Mouse (Mus musculus): Measurements from ENCODE around the gene Pp2d1. TPM values are rescaled to one million over a fixed set of nuclear protein-coding genes. Genes with fewer than 3 reads are reported as not detected.

The Pp2d1 gene
- total and polyA plus RNA-seq, 3 experiments = not detected

- TF ChIP-seq ZNF384 (IDR thresholded peaks at IDR 0.05; ENCODE audit: low read depth, low read length) = no peak
- TF ChIP-seq SMC3 (IDR thresholded peaks at IDR 0.05; ENCODE audit: low read depth, low read length) = no peak
- TF ChIP-seq MAFK (IDR thresholded peaks at IDR 0.05; ENCODE audit: insufficient replicate concordance, low read length) = no peak
- TF ChIP-seq SIN3A (IDR thresholded peaks at IDR 0.05; ENCODE audit: low read length) = no peak
- no peak for TF ChIP-seq MAZ (IDR thresholded peaks at IDR 0.05; ENCODE audit: low read depth, low read length)
- no peak for TF ChIP-seq MAX (IDR thresholded peaks at IDR 0.05; ENCODE audit: low read length)
- TF ChIP-seq CTCF (conservative IDR thresholded peaks at IDR 0.05 in 1 of 2, IDR thresholded peaks at IDR 0.05 in 1 of 2; ENCODE audit: low read depth in 2 of 2, low read length in 2 of 2) = no peak
- no peaks in the 10 kb centered on the region for H3K4me1 ChIP-seq (ENCODE audit: control insufficient read depth in 1 of 2, insufficient read depth in 2 of 2)
- no peak for DNase-seq (ENCODE audit: extremely low read depth)
- no peak overlapping the region for H3K4me3 ChIP-seq (replicated peaks in 1 of 3; ENCODE audit: low read depth in 2 of 3, low read length in 2 of 3, poor library complexity in 1 of 3)
- dilution Hi-C loops (cut with MboI; ENCODE audit: extremely low pct_ligation_motif_present, extremely low pct_unique_long_range_greater_than_20kb, low sequenced_read_pairs) (no loop called here), in situ Hi-C loops (cut with MboI; ENCODE audit: low pct_ligation_motif_present, low pct_unique_long_range_greater_than_20kb, low sequenced_read_pairs) (no loop called here)
- no peak overlapping the region for H3K27ac ChIP-seq (ENCODE audit: insufficient read depth, low read depth)
- no peaks in the 10 kb centered on the region for H3K27me3 ChIP-seq (replicated peaks)
- H3K79me2 ChIP-seq (replicated peaks; ENCODE audit: control insufficient read depth, extremely low read depth, insufficient read depth, poor library complexity, severe bottlenecking) = no peaks in the 10 kb centered on the region
- H3K4me2 ChIP-seq (ENCODE audit: insufficient read depth, low read depth, poor library complexity, severe bottlenecking) = no peak overlapping the region
- peaks cover 6% of the 10 kb centered on the region for H3K9me3 ChIP-seq (replicated peaks; ENCODE audit: low read length)
- H3K36me3 ChIP-seq (replicated peaks in 1 of 2; ENCODE audit: control insufficient read depth in 1 of 2, insufficient read depth in 1 of 2, low read length in 1 of 2) = no peaks in the 10 kb centered on the region
- no peak overlapping the region for H3K9ac ChIP-seq (ENCODE audit: insufficient read depth, low read depth)
These were observed 12.4 kb upstream of the Pp2d1 start for GRCm38 (mm10) chr17:53551306-53552299.

GRCm38 (mm10) chr17:53543591-53544324, 4.5 kb upstream of the Pp2d1 start:
- in situ Hi-C loops (cut with MboI; ENCODE audit: low pct_ligation_motif_present, low pct_unique_long_range_greater_than_20kb, low sequenced_read_pairs) = loop anchor here (25.0 kb wide), 1 partner anchor 294 kb away; the partner anchor contains the start of gene Sult1c2
- no peak overlapping the region for H3K4me3 ChIP-seq (replicated peaks in 1 of 3; ENCODE audit: low read depth in 2 of 3, low read length in 2 of 3, poor library complexity in 1 of 3)
- H3K36me3 ChIP-seq (replicated peaks in 1 of 2; ENCODE audit: control insufficient read depth in 1 of 2, insufficient read depth in 1 of 2, low read length in 1 of 2) = no peaks in the 10 kb centered on the region
- DNase-seq (ENCODE audit: extremely low read depth) = no peak
- H3K4me2 ChIP-seq (ENCODE audit: insufficient read depth, low read depth, poor library complexity, severe bottlenecking) = no peak overlapping the region
- H3K9ac ChIP-seq (ENCODE audit: insufficient read depth, low read depth) = no peak overlapping the region
- no peaks in the 10 kb centered on the region for H3K4me1 ChIP-seq (ENCODE audit: control insufficient read depth in 1 of 2, insufficient read depth in 2 of 2)
- no peak overlapping the region for H3K27ac ChIP-seq (ENCODE audit: insufficient read depth, low read depth)
- TF ChIP-seq MEF2A (IDR thresholded peaks at IDR 0.05; ENCODE audit: borderline replicate concordance, low read depth, low read length) (no peak), RCOR1 (conservative IDR thresholded peaks at IDR 0.05; ENCODE audit: low read depth, low read length) (no peak), NELFE (IDR thresholded peaks at IDR 0.05; ENCODE audit: low read depth, low read length) (no peak), MYC (IDR thresholded peaks at IDR 0.05; ENCODE audit: low read depth, low read length) (no peak), MAX (IDR thresholded peaks at IDR 0.05; ENCODE audit: low read length) (no peak), HCFC1 (IDR thresholded peaks at IDR 0.05; ENCODE audit: low read depth, low read length) (no peak), USF1 (IDR thresholded peaks at IDR 0.05; ENCODE audit: low read depth, low read length) (no peak), ZKSCAN1 (IDR thresholded peaks at IDR 0.05; ENCODE audit: borderline replicate concordance, low read depth, low read length) (no peak), MAZ (IDR thresholded peaks at IDR 0.05; ENCODE audit: low read depth, low read length) (no peak), CHD2 (IDR thresholded peaks at IDR 0.05; ENCODE audit: low read length) (no peak), CTCF (conservative IDR thresholded peaks at IDR 0.05 in 1 of 2, IDR thresholded peaks at IDR 0.05 in 1 of 2; ENCODE audit: low read depth in 2 of 2, low read length in 2 of 2) (no peak), POLR2AphosphoS2 (IDR thresholded peaks at IDR 0.05; ENCODE audit: low read depth, low read length) (no peak), USF2 (conservative IDR thresholded peaks at IDR 0.05; ENCODE audit: low read depth, low read length) (no peak)
- H3K27me3 ChIP-seq (replicated peaks) = no peaks in the 10 kb centered on the region
- H3K9me3 ChIP-seq (replicated peaks; ENCODE audit: low read length) = no peaks in the 10 kb centered on the region
- no peaks in the 10 kb centered on the region for H3K79me2 ChIP-seq (replicated peaks; ENCODE audit: control insufficient read depth, extremely low read depth, insufficient read depth, poor library complexity, severe bottlenecking)
- dilution Hi-C loops (cut with MboI; ENCODE audit: extremely low pct_ligation_motif_present, extremely low pct_unique_long_range_greater_than_20kb, low sequenced_read_pairs) = no loop called here

Measured in CH12.LX (cell line).